Mouse (Mus musculus) limb, embryonic 15.5 days (tissue): ENCODE data around the gene Gm44596. TPM values are rescaled to one million over a fixed set of nuclear protein-coding genes. Genes with fewer than 3 reads are reported as not detected.

ENCODE experiments used
- polyA plus RNA-seq: library from polyadenylated mRNA; unstranded; fragments of >200 nt; fragmentation: Nextera tagmentation; extraction: Ambion mirVana; gene quantifications from 2 replicates; pipeline ENCODE4 v1.2.1, GENCODE M21; 2015

Gene Gm44596
- polyA plus RNA-seq, 1 experiment from 2014 or later = not detected

Other genes starting within 250 kb of the Gm44596 start
- 140 and 141 TPM in 2 replicates for gene Tspan9, start 231.9 kb upstream of the Gm44596 start, polyA plus RNA-seq
- 4.9 and 8.9 TPM in 2 replicates for gene Tead4, start 74.7 kb upstream of the Gm44596 start, polyA plus RNA-seq
- gene Tulp3, start 19.7 kb upstream of the Gm44596 start, polyA plus RNA-seq = 19.7 and 19.8 TPM in 2 replicates
- 115 and 118 TPM in 2 replicates for gene Rhno1, start 12.6 kb upstream of the Gm44596 start, polyA plus RNA-seq
- gene Foxm1, start 12.5 kb upstream of the Gm44596 start, polyA plus RNA-seq = 24.9 and 26.7 TPM in 2 replicates
- 0.26 and 0.34 TPM in 2 replicates for gene Tex52, start within 50 bp of the Gm44596 start, polyA plus RNA-seq
- 5.0 and 5.4 TPM in 2 replicates for gene Nrip2, start 23.8 kb downstream of the Gm44596 start, polyA plus RNA-seq
- 31.0 and 31.8 TPM in 2 replicates for gene Itfg2, start 49.4 kb downstream of the Gm44596 start, polyA plus RNA-seq
- gene Fkbp4, start 63.2 kb downstream of the Gm44596 start, polyA plus RNA-seq = 343 and 346 TPM in 2 replicates
- gene Pzp, start 151.2 kb downstream of the Gm44596 start, polyA plus RNA-seq = 0.10 and 1.2 TPM in 2 replicates
- 0.23 TPM in 1 of 2 replicates, not detected in the other for gene A2ml1, start 206.1 kb downstream of the Gm44596 start, polyA plus RNA-seq
- not detected in 2 replicates for gene Klrb1a, start 248.0 kb downstream of the Gm44596 start, polyA plus RNA-seq